Mouse (Mus musculus) midbrain, embryonic 10.5 days (tissue): ENCODE measurements around the gene Ppbp. TPM values are rescaled to one million over a fixed set of nuclear protein-coding genes. Genes with fewer than 3 reads are reported as not detected.

Experiments used
- DNase-seq: peaks from one replicate; pipeline ENCODE4 v3.0.0-alpha.2; 2017; ENCODE audit warnings: low spot score
- H3K27ac ChIP-seq: fragments of 300-500 bp; sonication (generic); replicated peaks from 2 replicates; pipeline ENCODE4 v1.5.1; 2016; ENCODE audit warnings: mild to moderate bottlenecking
- H3K27me3 ChIP-seq: fragments of 300-500 bp; sonication (generic); 2 replicates; pipeline ENCODE4 v1.6.1; 2016; ENCODE audit warnings: low read depth, mild to moderate bottlenecking; ENCODE audit not compliant: poor library complexity, severe bottlenecking
- H3K36me3 ChIP-seq: fragments of 300-500 bp; sonication (generic); 2 replicates; pipeline ENCODE4 v1.6.1; 2016; ENCODE audit warnings: mild to moderate bottlenecking, moderate library complexity
- H3K4me1 ChIP-seq: fragments of 300-500 bp; sonication (generic); 2 replicates; pipeline ENCODE4 v1.6.1; 2016
- H3K4me3 ChIP-seq: fragments of 300-500 bp; sonication (generic); 2 replicates; pipeline ENCODE4 v1.5.1; 2016; ENCODE audit warnings: mild to moderate bottlenecking, moderate library complexity
- H3K9me3 ChIP-seq: fragments of 300-500 bp; sonication (generic); replicated peaks from 2 replicates; pipeline ENCODE4 v1.6.1; 2016; ENCODE audit warnings: mild to moderate bottlenecking
- WGBS: fragments of 180-500 bp; shearing (Covaris S2); methylation state at CpG from one replicate; pipeline ENCODE4 v1.1.7; 2016; 5-methylcytosine and 5-hydroxymethylcytosine counted together
- polyA plus RNA-seq: library from polyadenylated mRNA; unstranded; fragments of >200 nt; fragmentation: Nextera tagmentation; extraction: Ambion mirVana; gene quantifications from 2 replicates; pipeline ENCODE4 v1.2.1, GENCODE M21; 2016

The Ppbp gene
- polyA plus RNA-seq, 1 experiment from 2014 or later = 7.3 TPM

- H3K4me3 ChIP-seq = no peak overlapping the region
- H3K9me3 ChIP-seq = no peaks in the 10 kb centered on the region
- no peaks in the 10 kb centered on the region for H3K36me3 ChIP-seq
- 0 out of 2 replicates have a peak, but pooled peaks cover 4% of the 10 kb centered on the region for H3K4me1 ChIP-seq
- DNase-seq = no peak
- no peak overlapping the region for H3K27ac ChIP-seq
- H3K27me3 ChIP-seq = peaks cover 9% of the 10 kb centered on the region; the same call in 1 of the 2 replicates
- WGBS = 91% methylated on average over 8 of the region's 8 CpGs
These were observed 2.3 kb upstream of the Ppbp start for GRCm38 (mm10) chr5:90765821-90766606.

- Histone ChIP-seq H3K27me3 (no peaks in the 10 kb centered on the region), H3K4me3 (no peak overlapping the region), H3K4me1 (no peaks in the 10 kb centered on the region), H3K36me3 (no peaks in the 10 kb centered on the region), H3K9me3 (no peaks in the 10 kb centered on the region), H3K27ac (no peak overlapping the region)
- 78% methylated on average over 3 of the region's 3 CpGs for WGBS
- no peak for DNase-seq
These were observed 3.1 kb downstream of the Ppbp start for GRCm38 (mm10) chr5:90771369-90771768.

GRCm38 (mm10) chr5:90771880-90772653 lies 3.7 kb downstream of the Ppbp start, which contains the start of gene Pf4:
Pf4 (plus strand) TSS chr5:90772435.
- Histone ChIP-seq H3K27ac (no peak within 1 kb of the TSS), H3K4me1 (no peaks in the 10 kb centered on the region), H3K36me3 (no peaks in the 10 kb centered on the region), H3K27me3 (no peaks in the 10 kb centered on the region), H3K4me3 (no peak within 1 kb of the TSS), H3K9me3 (no peaks in the 10 kb centered on the region)
- no peak for DNase-seq
- 88% methylated on average over 16 of the region's 16 CpGs for WGBS

- H3K36me3 ChIP-seq = no peaks in the 10 kb centered on the region
- H3K27ac ChIP-seq = no peak overlapping the region
- WGBS = 91% methylated on average over 5 of the region's 5 CpGs
- H3K9me3 ChIP-seq = no peaks in the 10 kb centered on the region
- no peaks in the 10 kb centered on the region for H3K27me3 ChIP-seq
- no peaks in the 10 kb centered on the region for H3K4me1 ChIP-seq
- H3K4me3 ChIP-seq = no peak overlapping the region
- no peak for DNase-seq
These were observed 7.2 kb downstream of the Ppbp start for GRCm38 (mm10) chr5:90775562-90775961.

- WGBS = 86% methylated on average over 10 of the region's 10 CpGs
- Histone ChIP-seq H3K36me3 (no peaks in the 10 kb centered on the region), H3K4me3 (no peak overlapping the region), H3K4me1 (no peaks in the 10 kb centered on the region), H3K9me3 (no peaks in the 10 kb centered on the region), H3K27ac (no peak overlapping the region), H3K27me3 (no peaks in the 10 kb centered on the region)
- no peak for DNase-seq
These were observed 9.3 kb downstream of the Ppbp start for GRCm38 (mm10) chr5:90777621-90778020.

- no peaks in the 10 kb centered on the region for H3K9me3 ChIP-seq
- no peak for DNase-seq
- no peak overlapping the region for H3K27ac ChIP-seq
- H3K27me3 ChIP-seq = no peaks in the 10 kb centered on the region
- H3K4me3 ChIP-seq = no peak overlapping the region
- 87% methylated on average over 6 of the region's 6 CpGs for WGBS
- no peaks in the 10 kb centered on the region for H3K36me3 ChIP-seq
- no peaks in the 10 kb centered on the region for H3K4me1 ChIP-seq
These were observed 10.5 kb downstream of the Ppbp start for GRCm38 (mm10) chr5:90778856-90779255.

GRCm38 (mm10) chr5:90783697-90784096 lies 15.4 kb downstream of the Ppbp start:
- Histone ChIP-seq H3K9me3 (no peaks in the 10 kb centered on the region), H3K4me3 (no peak overlapping the region), H3K27me3 (peaks cover 7% of the 10 kb centered on the region), H3K4me1 (peaks cover 9% of the 10 kb centered on the region), H3K27ac (no peak overlapping the region), H3K36me3 (no peaks in the 10 kb centered on the region)
- 94% methylated on average over 3 of the region's 3 CpGs for WGBS
- no peak for DNase-seq

- Histone ChIP-seq H3K9me3 (no peaks in the 10 kb centered on the region), H3K4me3 (peak within 1 kb of the TSS; percentile 53), H3K36me3 (no peaks in the 10 kb centered on the region), H3K27ac (no peak within 1 kb of the TSS), H3K27me3 (peaks cover 7% of the 10 kb centered on the region), H3K4me1 (peaks cover 9% of the 10 kb centered on the region)
- WGBS = 15% methylated on average over 26 of the region's 26 CpGs
- peak; percentile 38 for DNase-seq
These were observed 17.6 kb downstream of the Ppbp start, which contains the start of gene Cxcl3 for GRCm38 (mm10) chr5:90785659-90786588. Cxcl3 (plus strand) TSS chr5:90786103.

GRCm38 (mm10) chr5:90788114-90788513 lies 19.8 kb downstream of the Ppbp start:
- no peak for DNase-seq
- H3K4me1 ChIP-seq = peaks cover 9% of the 10 kb centered on the region
- H3K4me3 ChIP-seq = no peak overlapping the region
- WGBS = 72% methylated on average over 4 of the region's 4 CpGs
- H3K9me3 ChIP-seq = no peaks in the 10 kb centered on the region
- H3K36me3 ChIP-seq = no peaks in the 10 kb centered on the region
- no peak overlapping the region for H3K27ac ChIP-seq
- peaks cover 12% of the 10 kb centered on the region for H3K27me3 ChIP-seq

GRCm38 (mm10) chr5:90789306-90790073 lies 21.2 kb downstream of the Ppbp start:
- Histone ChIP-seq H3K4me1 (peaks cover 9% of the 10 kb centered on the region), H3K9me3 (no peaks in the 10 kb centered on the region), H3K36me3 (no peaks in the 10 kb centered on the region), H3K27me3 (peaks cover 12% of the 10 kb centered on the region), H3K4me3 (no peak overlapping the region), H3K27ac (no peak overlapping the region)
- no peak for DNase-seq
- 89% methylated on average over 11 of the region's 11 CpGs for WGBS

GRCm38 (mm10) chr5:90790074-90790502 lies 21.8 kb downstream of the Ppbp start:
- 90% methylated on average over 8 of the region's 8 CpGs for whole genome bisulfite sequencing
- Histone ChIP-seq H3K4me1 (peaks cover 9% of the 10 kb centered on the region), H3K27me3 (peaks cover 12% of the 10 kb centered on the region), H3K9me3 (no peaks in the 10 kb centered on the region), H3K27ac (no peak overlapping the region), H3K4me3 (no peak overlapping the region), H3K36me3 (no peaks in the 10 kb centered on the region)
- DNase-seq = no peak
